Comparison of ENCODE assay signal across 21 mouse cellular contexts in genomic region chr10:39583718-39584117, GRCm38 (mm10). TPM values are rescaled to one million over a fixed set of nuclear protein-coding genes. Genes with fewer than 3 reads are reported as not detected.
DNase-seq lines count a peak whose midpoint lies in the region; TF ChIP-seq lines count a peak whose summit lies in the region.
"Had no signal": no experiment of that assay in that cellular context is flagged by ENCODE, and none has a peak within 500 bp of the region (broad histone marks: within the 10 kb centered on the region; RNA-seq: fewer than 3 reads in every experiment).

No protein-coding gene starts in this region.

- no peaks in the 10 kb centered on the region for H3K36me3 ChIP-seq in limb, embryonic 10.5 days
- H3K36me3 ChIP-seq: forebrain, embryonic 15.5 days; hindbrain, embryonic 10.5 days; liver, embryonic 15.5 days; lung, embryonic 15.5 days; midbrain, embryonic 15.5 days; neural tube, embryonic 13.5 days had no signal

- H3K4me1 ChIP-seq in limb, embryonic 10.5 days, result peaks cover 55% of the 10 kb centered on the region
- H3K4me1 ChIP-seq: liver, embryonic 15.5 days had no signal

- H3K27ac ChIP-seq in limb, embryonic 10.5 days, result 0 out of 2 replicates have a peak overlapping the region, but pooled peaks have one; percentile 39
- H3K27ac ChIP-seq in gastrocnemius, adult 2 months, result no peak overlapping the region
- H3K27ac ChIP-seq: forebrain, embryonic 15.5 days; hindbrain, embryonic 10.5 days; layer of hippocampus, adult 2 months; left cerebral cortex, adult 2 months; liver, embryonic 15.5 days; lung, embryonic 15.5 days; macrophage; midbrain, embryonic 15.5 days had no signal

- H3K4me3 ChIP-seq in limb, embryonic 10.5 days, result no peak overlapping the region
- H3K4me3 ChIP-seq in gastrocnemius, adult 2 months, result no peak overlapping the region
- H3K4me3 ChIP-seq: forebrain, embryonic 15.5 days; hindbrain, embryonic 10.5 days; layer of hippocampus, adult 2 months; left cerebral cortex, adult 2 months; liver, embryonic 15.5 days; lung, embryonic 15.5 days; midbrain, embryonic 15.5 days; neural tube, embryonic 13.5 days had no signal

- TF ChIP-seq CTCF in gastrocnemius, adult 2 months (IDR thresholded peaks at IDR 0.05), result no peak

- DNase-seq in left cerebral cortex, adult 18-20 months (ENCODE audit: low spot score in 2 of 2), result peak; percentile 31 to 36
- no peak for DNase-seq in left cerebral cortex, postnatal 10 days (ENCODE audit: extremely low spot score in 1 of 2, low spot score in 2 of 2)
- DNase-seq in right cerebral cortex, postnatal 25 days, result peak; percentile 34
- no peak for DNase-seq in right cerebral cortex, postnatal 14 days
- no peak for DNase-seq in limb, embryonic 10.5 days (ENCODE audit: low spot score)
- DNase-seq in gastrocnemius, adult 2 months, result no peak
- DNase-seq in spleen, adult 12 weeks (ENCODE audit: low spot score), result no peak
- DNase-seq: adrenal gland, adult 2 months; cerebellum, adult 18-20 months; cerebellum, postnatal 25 days; gastrocnemius, postnatal 10 days; liver had no signal

- 82% methylated on average over 12 of the region's 12 CpGs for WGBS in limb, embryonic 10.5 days

- intact Hi-C loops in left cerebral cortex, postnatal 10 days (cut with DNase I), result no loop called here
- intact Hi-C loops in gastrocnemius, adult 2 months (cut with DNase I), result no loop called here

- H3K9me3 ChIP-seq in limb, embryonic 10.5 days (replicated peaks), result no peaks in the 10 kb centered on the region
- H3K9me3 ChIP-seq: forebrain, embryonic 15.5 days; hindbrain, embryonic 10.5 days; liver, embryonic 15.5 days; lung, embryonic 15.5 days; midbrain, embryonic 15.5 days; neural tube, embryonic 13.5 days had no signal

- no peaks in the 10 kb centered on the region for H3K27me3 ChIP-seq in limb, embryonic 10.5 days (ENCODE audit: low read depth, poor library complexity, severe bottlenecking)
- H3K27me3 ChIP-seq: forebrain, embryonic 15.5 days; liver, embryonic 15.5 days; lung, embryonic 15.5 days; midbrain, embryonic 15.5 days; neural tube, embryonic 13.5 days had no signal

RNA-seq across cellular contexts. Expression of gene Traf3ip2, which starts 29.0 kb away (rescaled TPM):
- 1 to 10 TPM in 1 of 2 experiments, under 1 TPM in 1; 0.91 to 1.3 TPM for total RNA-seq in left cerebral cortex, adult 18-20 months (2021)
- total RNA-seq in left cerebral cortex, postnatal 10 days (2021), result 1 to 10 TPM in 1 of 2 experiments, under 1 TPM in 1; 0.47 to 1.2 TPM
- polyA plus RNA-seq in limb, embryonic 10.5 days (2016; fragmentation: Nextera tagmentation; extraction: Ambion mirVana), result 7.2 and 8.7 TPM in 2 replicates
- total RNA-seq in gastrocnemius, adult 2 months (2021), result 1 to 10 TPM; 5.5 to 9.0 TPM

Comparison
In these comparisons a context has a peak if more than half of its experiments do, and no peak if none do; other contexts are left out.
1. DNase-seq: peak in left cerebral cortex, adult 18-20 months (2 of 2) and right cerebral cortex, postnatal 25 days (single experiment); none in left cerebral cortex, postnatal 10 days (0 of 2), right cerebral cortex, postnatal 14 days (single experiment), limb, embryonic 10.5 days (single experiment), gastrocnemius, adult 2 months (single experiment) and spleen, adult 12 weeks (single experiment).